Mouse (Mus musculus): ENCODE measurements around the gene Olfr64. TPM values are rescaled to one million over a fixed set of nuclear protein-coding genes. Genes with fewer than 3 reads are reported as not detected.

The Olfr64 gene
- total RNA-seq (2014; rRNA removed) (0.05 TPM in 1 of 2 replicates, not detected in the other), polyA plus RNA-seq (2015; fragmentation: Nextera tagmentation; extraction: Ambion mirVana) (not detected in 2 replicates)

DNA sequence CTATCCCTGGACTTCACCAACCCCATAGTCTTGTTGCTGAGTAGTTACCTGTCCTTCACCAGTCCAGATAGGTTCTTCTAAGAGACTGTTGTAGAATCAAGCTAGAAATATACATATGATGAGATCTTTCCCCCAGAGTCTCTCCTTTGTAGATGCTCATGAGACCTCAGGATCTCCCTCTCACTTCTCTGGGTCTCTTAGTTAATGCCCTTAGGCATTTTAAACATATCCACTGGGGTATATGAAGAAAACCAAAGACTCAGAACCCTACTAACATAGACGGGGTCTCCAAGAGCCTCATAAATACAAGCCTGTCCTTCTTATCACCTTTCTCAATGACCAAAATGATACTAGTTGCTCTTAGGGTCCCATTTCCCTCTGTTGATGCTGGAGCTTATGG is at the start of gene Olfr64:
Olfr64 (minus strand) TSS at position 101 of the 400 bp plus-strand sequence.
- H3K4me2 ChIP-seq (ENCODE audit: low read depth, low read length, poor library complexity, severe bottlenecking) = no peak within 1 kb of the TSS
- ATAC-seq (ENCODE audit: low FRiP score) (no peak), DNase-seq (ENCODE audit: low spot score) (no peak)
- no peaks in the 10 kb centered on the region for H3K36me3 ChIP-seq (ENCODE audit: insufficient read depth, low read length)
- 73% methylated on average over 1 of the region's 1 CpGs for WGBS
- no peak within 1 kb of the TSS for H3K9ac ChIP-seq (replicated peaks; ENCODE audit: low read length, poor library complexity, severe bottlenecking)
- H3K4me1 ChIP-seq (ENCODE audit: insufficient read depth, low read length) = no peaks in the 10 kb centered on the region
- H3K27ac ChIP-seq (ENCODE audit: low read depth, low read length) = no peak within 1 kb of the TSS
- H3K27me3 ChIP-seq (ENCODE audit: insufficient read depth, low read length) = no peaks in the 10 kb centered on the region
- no peak for TF ChIP-seq CTCF (IDR thresholded peaks at IDR 0.05)
- no peak within 1 kb of the TSS for H3K4me3 ChIP-seq (ENCODE audit: low read depth, low read length)
- H3K9me3 ChIP-seq (ENCODE audit: low read length) = no peaks in the 10 kb centered on the region

- Histone ChIP-seq H3K27ac (ENCODE audit: low read depth, low read length) (no peak overlapping the region), H3K4me3 (ENCODE audit: low read depth, low read length) (no peak overlapping the region), H3K4me1 (ENCODE audit: insufficient read depth, low read length) (no peaks in the 10 kb centered on the region), H3K4me2 (ENCODE audit: low read depth, low read length, poor library complexity, severe bottlenecking) (no peak overlapping the region), H3K9ac (replicated peaks; ENCODE audit: low read length, poor library complexity, severe bottlenecking) (no peak overlapping the region), H3K36me3 (ENCODE audit: insufficient read depth, low read length) (no peaks in the 10 kb centered on the region), H3K9me3 (ENCODE audit: low read length) (no peaks in the 10 kb centered on the region), H3K27me3 (ENCODE audit: insufficient read depth, low read length) (no peaks in the 10 kb centered on the region)
- WGBS = 31% methylated on average over 2 of the region's 2 CpGs
- peak; percentile 88 for TF ChIP-seq CTCF (IDR thresholded peaks at IDR 0.05)
- no peak for ATAC-seq (ENCODE audit: low FRiP score)
- peak; percentile 69 for DNase-seq (ENCODE audit: low spot score)
Observed at GRCm38 (mm10) chr7:103942730-103943129, 48.4 kb upstream of the Olfr64 start.

DNA sequence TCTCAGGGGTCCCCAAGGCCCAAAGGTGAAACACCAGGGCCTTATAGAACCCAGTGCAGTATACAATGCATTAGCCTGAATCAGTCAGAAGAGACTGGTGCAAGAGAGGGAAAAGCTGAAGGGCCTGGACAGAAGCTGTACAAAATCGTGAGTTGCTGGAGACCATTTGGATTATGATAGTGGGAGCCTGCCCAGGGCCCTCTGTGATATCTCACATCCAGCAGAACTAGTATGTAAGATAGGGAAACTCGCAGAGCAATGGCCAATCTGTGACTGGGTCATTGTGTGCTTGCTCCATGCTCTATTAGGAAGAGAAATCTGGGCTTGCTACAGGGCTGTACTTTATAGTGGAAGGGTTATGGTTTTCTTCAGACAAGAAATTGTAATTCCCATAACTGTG is 40.0 kb upstream of the Olfr64 start, which contains the start of gene Olfr632:
Olfr632 (plus strand) TSS at position 84 of the 400 bp plus-strand sequence.
- TF ChIP-seq CTCF (IDR thresholded peaks at IDR 0.05) = no peak
- Histone ChIP-seq H3K27ac (ENCODE audit: low read depth, low read length) (no peak within 1 kb of the TSS), H3K4me2 (ENCODE audit: low read depth, low read length, poor library complexity, severe bottlenecking) (no peak within 1 kb of the TSS), H3K4me3 (ENCODE audit: low read depth, low read length) (no peak within 1 kb of the TSS), H3K9ac (replicated peaks; ENCODE audit: low read length, poor library complexity, severe bottlenecking) (no peak within 1 kb of the TSS), H3K27me3 (ENCODE audit: insufficient read depth, low read length) (no peaks in the 10 kb centered on the region), H3K36me3 (ENCODE audit: insufficient read depth, low read length) (no peaks in the 10 kb centered on the region), H3K9me3 (ENCODE audit: low read length) (no peaks in the 10 kb centered on the region), H3K4me1 (ENCODE audit: insufficient read depth, low read length) (no peaks in the 10 kb centered on the region)
- no peak for DNase-seq (ENCODE audit: low spot score)
- 57% methylated on average over 2 of the region's 2 CpGs for WGBS
- no peak for ATAC-seq (ENCODE audit: low FRiP score)

DNA sequence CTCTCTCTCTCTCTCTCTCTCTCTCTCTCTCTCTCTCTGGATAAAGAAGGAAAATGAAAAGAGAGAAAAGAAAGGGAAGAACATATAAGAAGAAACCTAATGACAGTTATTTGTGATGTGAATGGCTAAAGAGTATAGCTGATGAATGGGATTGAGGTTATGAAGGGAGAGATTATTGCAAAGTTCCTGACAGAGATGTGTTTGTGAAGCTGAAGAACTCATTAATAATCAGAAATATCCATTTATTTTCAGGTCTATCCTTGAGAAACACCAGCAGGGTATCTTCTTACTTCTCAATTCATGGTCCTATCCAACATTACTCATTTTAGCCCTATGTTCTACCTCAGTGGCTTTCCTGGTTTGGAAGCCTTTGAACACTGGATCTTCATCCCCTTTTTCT is 34.2 kb upstream of the Olfr64 start, which contains the start of gene Olfr631:
Olfr631 (plus strand) TSS at position 301 of the 400 bp plus-strand sequence.
- no peaks in the 10 kb centered on the region for H3K36me3 ChIP-seq (ENCODE audit: insufficient read depth, low read length)
- ATAC-seq (ENCODE audit: low FRiP score) = no peak
- H3K27me3 ChIP-seq (ENCODE audit: insufficient read depth, low read length) = no peaks in the 10 kb centered on the region

GRCm38 (mm10) chr7:103915338-103915737 is 21.1 kb upstream of the Olfr64 start:
- H3K9me3 ChIP-seq (ENCODE audit: low read length) = no peaks in the 10 kb centered on the region
- no peak for ATAC-seq (ENCODE audit: low FRiP score)
- H3K4me2 ChIP-seq (ENCODE audit: low read depth, low read length, poor library complexity, severe bottlenecking) = no peak overlapping the region
- H3K27ac ChIP-seq (ENCODE audit: low read depth, low read length) = no peak overlapping the region
- H3K9ac ChIP-seq (replicated peaks; ENCODE audit: low read length, poor library complexity, severe bottlenecking) = no peak overlapping the region
- no peak for DNase-seq (ENCODE audit: low spot score)
- H3K36me3 ChIP-seq (ENCODE audit: insufficient read depth, low read length) = no peaks in the 10 kb centered on the region
- no peak for TF ChIP-seq CTCF (IDR thresholded peaks at IDR 0.05)
- no peaks in the 10 kb centered on the region for H3K4me1 ChIP-seq (ENCODE audit: insufficient read depth, low read length)
- no peak overlapping the region for H3K4me3 ChIP-seq (ENCODE audit: low read depth, low read length)
- H3K27me3 ChIP-seq (ENCODE audit: insufficient read depth, low read length) = no peaks in the 10 kb centered on the region

More for the DNA sequence above, 34.2 kb upstream of the Olfr64 start, which contains the start of gene Olfr631:
- Histone ChIP-seq H3K4me1 (ENCODE audit: insufficient read depth, low read length) (no peaks in the 10 kb centered on the region), H3K9ac (replicated peaks; ENCODE audit: low read length, poor library complexity, severe bottlenecking) (no peak within 1 kb of the TSS), H3K27ac (ENCODE audit: low read depth, low read length) (no peak within 1 kb of the TSS), H3K9me3 (ENCODE audit: low read length) (no peaks in the 10 kb centered on the region), H3K4me3 (ENCODE audit: low read depth, low read length) (no peak within 1 kb of the TSS), H3K4me2 (ENCODE audit: low read depth, low read length, poor library complexity, severe bottlenecking) (no peak within 1 kb of the TSS)
- no peak for DNase-seq (ENCODE audit: low spot score)
- no peak for TF ChIP-seq CTCF (IDR thresholded peaks at IDR 0.05)

DNA sequence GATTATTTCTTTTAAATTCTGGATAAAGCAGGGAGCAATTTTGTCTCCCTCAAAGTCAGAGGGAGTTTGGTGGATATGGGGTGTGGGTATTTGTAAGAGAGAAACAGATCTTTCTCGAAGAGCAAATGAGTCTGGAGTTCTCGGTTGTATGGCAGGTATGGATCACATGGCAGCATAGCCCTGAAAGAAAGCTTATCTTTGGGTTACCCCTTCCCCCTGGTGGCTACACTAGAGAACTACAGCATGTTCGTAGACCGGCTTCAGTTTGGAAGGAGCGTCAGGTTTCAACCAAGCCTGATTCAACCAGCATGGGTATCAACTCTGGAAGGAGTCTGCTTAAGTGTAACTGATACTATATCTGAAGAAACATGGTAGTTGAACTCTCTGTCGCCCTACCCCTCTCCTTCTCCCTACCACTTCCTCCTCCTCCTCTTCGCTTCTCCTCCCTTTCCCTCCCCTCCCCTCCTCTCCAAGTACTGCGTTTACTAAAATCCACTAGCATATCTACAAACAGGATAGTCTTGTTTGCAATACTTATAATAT is 18.8 kb upstream of the Olfr64 start:
- H3K27ac ChIP-seq (ENCODE audit: low read depth, low read length) = no peak overlapping the region
- DNase-seq (ENCODE audit: low spot score) = no peak
- no peaks in the 10 kb centered on the region for H3K4me1 ChIP-seq (ENCODE audit: insufficient read depth, low read length)
- no peak overlapping the region for H3K4me3 ChIP-seq (ENCODE audit: low read depth, low read length)
- WGBS = 60% methylated on average over 8 of the region's 8 CpGs
- H3K9me3 ChIP-seq (ENCODE audit: low read length) = no peaks in the 10 kb centered on the region
- no peak overlapping the region for H3K4me2 ChIP-seq (ENCODE audit: low read depth, low read length, poor library complexity, severe bottlenecking)
- no peaks in the 10 kb centered on the region for H3K36me3 ChIP-seq (ENCODE audit: insufficient read depth, low read length)
- TF ChIP-seq CTCF (IDR thresholded peaks at IDR 0.05) = peak; percentile 37
- H3K27me3 ChIP-seq (ENCODE audit: insufficient read depth, low read length) = no peaks in the 10 kb centered on the region
- no peak overlapping the region for H3K9ac ChIP-seq (replicated peaks; ENCODE audit: low read length, poor library complexity, severe bottlenecking)
- no peak for ATAC-seq (ENCODE audit: low FRiP score)
